Mouse (Mus musculus) hindbrain, embryonic 14.5 days (tissue): ENCODE measurements around the gene Kcnj4. TPM values are rescaled to one million over a fixed set of nuclear protein-coding genes. Genes with fewer than 3 reads are reported as not detected.

Experiments used
- ATAC-seq: fragments of 200-750 bp; cut with Nextera tagmentation; 2 replicates; pipeline ENCODE4 v1.8.0; 2017; ENCODE audit warnings: moderate number of reproducible peaks, mild to moderate bottlenecking, moderate TSS enrichment, moderate library complexity; ENCODE audit not compliant: low FRiP score
- DNase-seq: peaks from one replicate; pipeline ENCODE4 v3.0.0-alpha.2; 2015; ENCODE audit warnings: low spot score
- H3K27ac ChIP-seq: fragments of 300-500 bp; sonication (generic); 2 replicates; pipeline ENCODE4 v1.5.1; 2014; ENCODE audit warnings: mild to moderate bottlenecking, moderate library complexity
- H3K27me3 ChIP-seq: fragments of 300-500 bp; sonication (generic); 2 replicates; pipeline ENCODE4 v1.6.1; 2014; ENCODE audit warnings: mild to moderate bottlenecking, low read length, mixed read lengths; ENCODE audit not compliant: control insufficient read depth, insufficient read depth
- H3K36me3 ChIP-seq: fragments of 300-500 bp; sonication (generic); replicated peaks from 2 replicates; pipeline ENCODE4 v1.6.1; 2014; ENCODE audit not compliant: control insufficient read depth, insufficient read depth
- H3K4me1 ChIP-seq: fragments of 300-500 bp; sonication (generic); replicated peaks from 2 replicates; pipeline ENCODE4 v1.6.1; 2014; ENCODE audit warnings: antibody characterized with exemption, low read length, mixed read lengths; ENCODE audit not compliant: control insufficient read depth, insufficient read depth
- H3K4me2 ChIP-seq: fragments of 300-500 bp; sonication (generic); replicated peaks from 2 replicates; pipeline ENCODE4 v1.6.1; 2014; ENCODE audit warnings: mild to moderate bottlenecking, moderate library complexity
- H3K4me3 ChIP-seq: fragments of 300-500 bp; sonication (generic); replicated peaks from 2 replicates; pipeline ENCODE4 v1.5.1; 2014; ENCODE audit warnings: mild to moderate bottlenecking, low read length
- H3K9ac ChIP-seq: fragments of 300-500 bp; sonication (generic); 2 replicates; pipeline ENCODE4 v1.6.1; 2014
- H3K9me3 ChIP-seq: fragments of 300-500 bp; sonication (generic); 2 replicates; pipeline ENCODE4 v1.6.1; 2016; ENCODE audit warnings: low read length; ENCODE audit not compliant: control insufficient read depth
- WGBS: fragments of 180-500 bp; shearing (Covaris S2); extraction: QIAGEN DNeasy Blood & Tissue Kit; methylation state at CpG from one replicate; pipeline ENCODE4 v1.1.7; 2014; 5-methylcytosine and 5-hydroxymethylcytosine counted together
- polyA plus RNA-seq: library from polyadenylated mRNA; unstranded; fragments of >200 nt; fragmentation: Nextera tagmentation; extraction: Ambion mirVana; gene quantifications from 2 replicates; pipeline ENCODE4 v1.2.1, GENCODE M21; 2014

The Kcnj4 gene
- polyA plus RNA-seq, 1 experiment from 2014 or later, result not detected

DNA sequence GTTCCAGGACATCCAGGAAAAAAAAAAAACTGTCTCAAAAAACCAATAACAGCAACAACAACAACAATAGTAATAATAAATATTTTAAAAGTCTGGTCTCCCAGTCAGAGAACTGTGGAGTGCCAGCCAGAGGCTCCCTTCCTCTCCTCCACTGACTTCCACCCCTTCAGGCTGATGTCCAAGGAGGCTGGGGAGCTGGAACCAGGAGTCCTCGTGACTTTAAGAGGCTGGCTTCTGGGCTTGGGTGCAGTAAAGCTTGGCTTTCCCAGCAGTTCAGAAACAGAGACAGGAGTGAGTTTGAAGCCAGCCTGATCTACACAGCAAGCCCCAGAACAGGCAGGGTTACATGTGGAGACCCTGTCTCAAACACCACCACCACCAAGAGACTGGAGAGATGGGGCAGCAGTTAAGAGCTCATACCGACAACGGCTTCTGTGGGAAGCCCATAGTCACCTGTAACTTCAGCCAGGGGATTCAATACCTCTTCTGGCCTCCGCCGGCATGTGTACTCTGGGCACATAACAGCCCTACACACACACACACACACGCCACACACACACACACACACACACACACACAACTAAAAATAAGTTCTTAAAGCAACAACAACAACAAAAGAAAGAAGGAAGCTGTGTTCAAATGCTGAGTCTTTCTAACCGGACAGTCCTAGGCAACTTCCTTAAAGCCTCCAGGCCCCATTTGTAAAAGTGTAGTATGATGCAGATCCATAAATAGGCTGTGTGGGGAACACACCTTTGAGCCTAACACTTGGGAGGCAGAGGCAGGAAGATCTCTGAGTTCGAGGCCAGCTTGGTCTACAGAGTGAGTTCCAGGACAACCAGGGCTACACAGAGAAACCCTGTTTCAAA, 59.0 kb downstream of the Kcnj4 start:
- H3K4me3 ChIP-seq, result no peak overlapping the region
- no peak overlapping the region for H3K27ac ChIP-seq
- WGBS, result 81% methylated on average over 8 of the region's 8 CpGs
- DNase-seq (no peak), ATAC-seq (no peak)
- peaks cover 10% of the 10 kb centered on the region; the same call in 1 of the 2 replicates for H3K4me1 ChIP-seq
- no peaks in the 10 kb centered on the region for H3K36me3 ChIP-seq
- H3K27me3 ChIP-seq, result no peaks in the 10 kb centered on the region
- no peak overlapping the region for H3K4me2 ChIP-seq
- H3K9ac ChIP-seq, result no peak overlapping the region
- no peaks in the 10 kb centered on the region for H3K9me3 ChIP-seq

GRCm38 (mm10) chr15:79443856-79444410, 61.1 kb downstream of the Kcnj4 start:
- no peak overlapping the region for H3K9ac ChIP-seq
- no peak overlapping the region for H3K4me3 ChIP-seq
- 55% methylated on average over 7 of the region's 7 CpGs for WGBS
- H3K27me3 ChIP-seq, result no peaks in the 10 kb centered on the region
- H3K36me3 ChIP-seq, result no peaks in the 10 kb centered on the region
- H3K4me2 ChIP-seq, result no peak overlapping the region
- DNase-seq (no peak), ATAC-seq (no peak)
- H3K27ac ChIP-seq, result no peak overlapping the region
- H3K9me3 ChIP-seq, result no peaks in the 10 kb centered on the region
- H3K4me1 ChIP-seq, result peaks cover 29% of the 10 kb centered on the region

DNA sequence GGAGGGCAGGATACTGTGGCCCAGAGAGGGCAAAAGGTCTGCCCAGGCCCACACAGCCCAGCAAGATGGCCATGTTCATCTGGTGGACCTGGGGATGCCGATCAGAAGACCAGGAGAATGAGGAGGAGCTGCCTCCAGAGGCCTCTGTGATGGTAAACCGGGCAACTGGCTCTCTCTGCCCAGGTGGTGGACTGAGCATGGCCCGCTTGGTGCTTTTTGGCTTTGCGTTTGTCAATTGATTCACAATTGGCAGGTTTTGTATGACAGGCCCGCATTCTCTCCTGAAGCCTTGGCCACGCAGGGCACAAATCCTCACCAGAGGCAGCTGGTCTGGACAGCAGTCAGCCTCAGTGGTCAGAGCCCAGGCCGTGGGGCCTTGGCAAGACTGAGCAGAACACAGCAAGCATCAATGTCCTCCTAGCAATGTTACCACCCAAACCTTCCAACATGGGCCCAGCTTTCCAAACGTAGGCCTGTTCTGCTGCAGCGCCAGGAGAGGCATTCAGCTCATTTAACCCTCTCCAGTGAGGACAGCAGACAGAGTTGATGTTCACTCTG, 62.0 kb downstream of the Kcnj4 start:
- DNase-seq (no peak), ATAC-seq (no peak)
- peaks cover 6% of the 10 kb centered on the region for H3K36me3 ChIP-seq
- peaks cover 38% of the 10 kb centered on the region for H3K4me1 ChIP-seq
- no peaks in the 10 kb centered on the region for H3K27me3 ChIP-seq
- no peak overlapping the region; the same call in 1 of the 2 replicates for H3K4me2 ChIP-seq
- H3K27ac ChIP-seq, result no peak overlapping the region
- no peaks in the 10 kb centered on the region for H3K9me3 ChIP-seq
- H3K4me3 ChIP-seq, result no peak overlapping the region
- WGBS, result 80% methylated on average over 9 of the region's 9 CpGs
- H3K9ac ChIP-seq, result no peak overlapping the region

- H3K4me3 ChIP-seq, result peak overlapping the region; percentile 81
- H3K9me3 ChIP-seq, result no peaks in the 10 kb centered on the region
- H3K27me3 ChIP-seq, result no peaks in the 10 kb centered on the region
- H3K36me3 ChIP-seq, result peaks cover 14% of the 10 kb centered on the region
- peak overlapping the region; percentile 98 for H3K27ac ChIP-seq
- H3K9ac ChIP-seq, result peak overlapping the region; percentile 100
- 1% methylated on average over 6 of the region's 6 CpGs for WGBS
- DNase-seq, result no peak
- peaks cover 39% of the 10 kb centered on the region for H3K4me1 ChIP-seq
- ATAC-seq, result peak; percentile 5; the same call in 1 of the 2 replicates
- peak overlapping the region; percentile 84 for H3K4me2 ChIP-seq
Measured at GRCm38 (mm10) chr15:79442257-79442611, 62.8 kb downstream of the Kcnj4 start.

GRCm38 (mm10) chr15:79441331-79442256, 63.4 kb downstream of the Kcnj4 start:
- no peaks in the 10 kb centered on the region for H3K27me3 ChIP-seq
- H3K9ac ChIP-seq, result peak overlapping the region; percentile 100
- WGBS, result 1% methylated on average over 76 of the region's 107 CpGs
- no peaks in the 10 kb centered on the region for H3K9me3 ChIP-seq
- ATAC-seq (peak; percentile 73), DNase-seq (peak; percentile 78)
- peaks cover 45% of the 10 kb centered on the region for H3K4me1 ChIP-seq
- H3K27ac ChIP-seq, result peak overlapping the region; percentile 98
- H3K4me3 ChIP-seq, result peak overlapping the region; percentile 81
- peaks cover 20% of the 10 kb centered on the region for H3K36me3 ChIP-seq
- H3K4me2 ChIP-seq, result peak overlapping the region; percentile 84

GRCm38 (mm10) chr15:79440651-79441330, 64.2 kb downstream of the Kcnj4 start:
- H3K9ac ChIP-seq, result peak overlapping the region; percentile 100
- H3K36me3 ChIP-seq, result peaks cover 29% of the 10 kb centered on the region
- peak overlapping the region; percentile 81 for H3K4me3 ChIP-seq
- 18% methylated on average over 11 of the region's 11 CpGs for WGBS
- DNase-seq (no peak), ATAC-seq (no peak)
- H3K4me1 ChIP-seq, result peaks cover 53% of the 10 kb centered on the region
- no peaks in the 10 kb centered on the region for H3K27me3 ChIP-seq
- peak overlapping the region; percentile 98 for H3K27ac ChIP-seq
- H3K9me3 ChIP-seq, result no peaks in the 10 kb centered on the region
- H3K4me2 ChIP-seq, result peak overlapping the region; percentile 84

DNA sequence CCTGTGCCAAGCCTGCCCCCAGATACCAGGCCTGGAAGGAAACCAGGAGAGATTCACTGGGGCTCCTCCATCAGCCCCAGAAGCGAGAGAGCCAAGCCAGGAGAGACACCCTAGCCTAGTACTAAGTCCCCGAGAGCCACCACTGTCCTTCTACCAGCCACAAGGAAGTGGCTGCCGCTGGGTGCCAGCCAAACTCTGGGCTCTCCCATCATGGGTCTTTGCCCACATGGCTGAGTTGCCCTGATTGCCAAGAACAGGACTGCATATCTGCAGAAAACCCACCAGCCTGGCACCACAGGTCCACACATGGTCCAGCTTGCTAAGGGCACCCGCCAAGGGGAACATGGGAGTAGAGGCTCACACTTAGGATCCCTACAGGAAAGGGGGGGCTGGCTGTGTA, 64.8 kb downstream of the Kcnj4 start:
- H3K4me1 ChIP-seq, result peaks cover 59% of the 10 kb centered on the region
- peak overlapping the region; percentile 84 for H3K4me2 ChIP-seq
- no peaks in the 10 kb centered on the region for H3K27me3 ChIP-seq
- ATAC-seq (no peak), DNase-seq (no peak)
- H3K4me3 ChIP-seq, result peak overlapping the region; percentile 81
- H3K9ac ChIP-seq, result peak overlapping the region; percentile 100
- no peak overlapping the region for H3K27ac ChIP-seq
- H3K36me3 ChIP-seq, result peaks cover 34% of the 10 kb centered on the region
- no peaks in the 10 kb centered on the region for H3K9me3 ChIP-seq
- 56% methylated on average over 4 of the region's 4 CpGs for WGBS

DNA sequence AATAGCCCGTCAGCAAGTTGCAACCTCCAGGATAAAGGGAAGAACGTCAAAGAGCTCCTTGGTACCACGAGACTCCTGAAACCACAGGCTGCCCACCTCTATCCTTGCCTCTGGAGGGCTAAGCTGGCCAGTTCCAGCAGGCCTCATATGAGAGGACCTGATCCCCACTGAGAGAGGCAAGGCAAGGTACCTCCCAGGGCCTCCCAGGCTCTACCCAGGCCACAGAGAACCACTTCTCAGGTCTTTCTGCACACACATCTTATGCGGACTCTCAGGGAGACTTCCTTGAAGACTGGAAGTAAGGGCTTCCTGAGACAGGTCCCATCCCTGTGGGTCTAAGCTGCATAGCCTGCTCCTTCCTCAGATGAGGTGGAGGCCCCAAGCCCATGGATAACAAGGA, 65.7 kb downstream of the Kcnj4 start:
- Histone ChIP-seq H3K36me3 (peaks cover 43% of the 10 kb centered on the region), H3K9ac (peak overlapping the region; percentile 100), H3K27me3 (no peaks in the 10 kb centered on the region), H3K27ac (no peak overlapping the region), H3K4me3 (0 out of 2 replicates have a peak overlapping the region, but pooled peaks have one; percentile 81), H3K4me2 (peak overlapping the region; percentile 84), H3K4me1 (peaks cover 62% of the 10 kb centered on the region), H3K9me3 (no peaks in the 10 kb centered on the region)
- 83% methylated on average over 4 of the region's 4 CpGs for WGBS
- DNase-seq, result no peak
- ATAC-seq, result no peak
